27 mouse cellular contexts compared by ENCODE assay signal in genomic region chr4:43182474-43183168, GRCm38 (mm10).
DNase-seq lines count a peak whose midpoint lies in the region; TF ChIP-seq lines count a peak whose summit lies in the region.
"Had no signal": no experiment of that assay in that cellular context is flagged by ENCODE, and none has a peak within 500 bp of the region (broad histone marks: within the 10 kb centered on the region; RNA-seq: fewer than 3 reads in every experiment).

No protein-coding gene starts in this region.

- intact Hi-C loops in left cerebral cortex, postnatal 36 days (cut with DNase I), result no loop called here
- intact Hi-C loops in left cerebral cortex, postnatal 14 days (cut with DNase I), result no loop called here

- H3K4me3 ChIP-seq in layer of hippocampus, adult 2 months, result no peak overlapping the region
- H3K4me3 ChIP-seq: embryonic facial prominence, embryonic 10.5 days; embryonic facial prominence, embryonic 13.5 days; erythroblast, embryonic 14.5 days; forebrain, embryonic 12.5 days; forebrain, embryonic 15.5 days; heart, adult 2 months; heart, embryonic 10.5 days; heart, embryonic 13.5 days had no signal

- TF ChIP-seq CTCF in layer of hippocampus, adult 2 months (conservative IDR thresholded peaks at IDR 0.05), result no peak

- DNase-seq in layer of hippocampus, adult 2 months (ENCODE audit: low spot score in 2 of 2), result peak in 1 of 2 experiments; percentile 11
- no peak for DNase-seq in layer of hippocampus, adult 8-10 months (ENCODE audit: low spot score in 2 of 2)
- DNase-seq in left cerebral cortex, postnatal 36 days (ENCODE audit: low spot score in 2 of 2), result peak; percentile 37 to 44
- no peak for DNase-seq in left cerebral cortex, postnatal 14 days (ENCODE audit: low spot score in 2 of 2)
- DNase-seq in brain, adult 2 months (ENCODE audit: low read depth, low spot score), result peak; percentile 64
- DNase-seq in telencephalon, adult 2 months (ENCODE audit: low read depth, low spot score), result peak; percentile 43
- DNase-seq: adrenal gland, adult 2 months; adrenal gland, postnatal 14 days; cerebellum, adult 11-12 months; cerebellum, adult 8-10 months; cerebellum, postnatal 10 days; cerebellum, postnatal 36 days; embryo, embryonic 11 days; gastrocnemius, postnatal 10 days; gastrocnemius, postnatal 36 days; heart, adult 2 months; heart, postnatal 14 days; heart, postnatal 4 days had no signal

- peak overlapping the region; percentile 39; the same call in 1 of the 2 replicates for H3K27ac ChIP-seq in layer of hippocampus, adult 2 months
- H3K27ac ChIP-seq: embryonic facial prominence, embryonic 10.5 days; embryonic facial prominence, embryonic 13.5 days; forebrain, embryonic 12.5 days; forebrain, embryonic 15.5 days; heart, adult 2 months; heart, embryonic 10.5 days; heart, embryonic 13.5 days; hindbrain, embryonic 14.5 days; hindbrain, postnatal 0 days had no signal

Comparison
In these comparisons a context has a peak if more than half of its experiments do, and no peak if none do; other contexts are left out.
1. DNase-seq: peak in left cerebral cortex, postnatal 36 days (2 of 2), brain, adult 2 months (single experiment) and telencephalon, adult 2 months (single experiment); none in layer of hippocampus, adult 8-10 months (0 of 2) and left cerebral cortex, postnatal 14 days (0 of 2).